Mouse (Mus musculus) CH12.LX (cell line): Measurements from ENCODE around the gene Mia2. TPM values are rescaled to one million over a fixed set of nuclear protein-coding genes. Genes with fewer than 3 reads are reported as not detected.
"Not testable (repeated sequence)": the region's sequence is repeated elsewhere in the genome, so short reads cannot be mapped to it uniquely, and the experiment has no call there.

ENCODE experiments used
- DNase-seq: peaks from one replicate; pipeline ENCODE4 v3.0.0-alpha.2; 2013; ENCODE audit errors: extremely low read depth
- H3K27ac ChIP-seq: 2 replicates; pipeline ENCODE4 v1.5.1; 2012; ENCODE audit warnings: low read depth, mild to moderate bottlenecking, control low read depth, moderate library complexity; ENCODE audit not compliant: insufficient read depth
- H3K27me3 ChIP-seq: replicated peaks from 2 replicates; pipeline ENCODE3; 2012; ENCODE audit warnings: inconsistent platforms
- H3K36me3 ChIP-seq, 2 experiments: replicated peaks in 1 of 2; 2 replicates each; pipeline versions ENCODE3 to v1.6.1; 2012; ENCODE audit warnings: inconsistent platforms in 1 of 2, low read length in 1 of 2, mild to moderate bottlenecking in 1 of 2, mixed read lengths in 1 of 2, moderate library complexity in 1 of 2; ENCODE audit not compliant: control insufficient read depth in 1 of 2, insufficient read depth in 1 of 2
- H3K4me1 ChIP-seq, 2 experiments: 2 replicates each; pipeline ENCODE4 v1.6.1; 2012; ENCODE audit warnings: inconsistent platforms in 1 of 2, moderate library complexity in 1 of 2; ENCODE audit not compliant: insufficient read depth in 2 of 2, control insufficient read depth in 1 of 2
- H3K4me2 ChIP-seq: 2 replicates; pipeline ENCODE4 v1.6.1; 2012; ENCODE audit warnings: low read depth, mild to moderate bottlenecking, control low read depth; ENCODE audit not compliant: poor library complexity, insufficient read depth, severe bottlenecking
- H3K4me3 ChIP-seq, 3 experiments: fragments of 150-350 bp in 1 of 3; sonication (generic) in 1 of 3; replicated peaks in 1 of 3; 2 replicates each; pipeline versions ENCODE3 to v1.5.1; 2011 to 2012; ENCODE audit warnings: low read depth in 2 of 3, low read length in 2 of 3, mild to moderate bottlenecking in 2 of 3, moderate library complexity in 2 of 3, control low read depth in 1 of 3, improper control_type of control experiment in 1 of 3, inconsistent platforms in 1 of 3, mixed read lengths in 1 of 3; ENCODE audit not compliant: poor library complexity in 1 of 3
- H3K79me2 ChIP-seq: replicated peaks from 2 replicates; pipeline ENCODE4 v1.6.1; 2012; ENCODE audit warnings: mild to moderate bottlenecking, moderate library complexity; ENCODE audit not compliant: control insufficient read depth, poor library complexity, insufficient read depth, severe bottlenecking; ENCODE audit errors: extremely low read depth
- H3K9ac ChIP-seq: 2 replicates; pipeline ENCODE4 v1.6.1; 2012; ENCODE audit warnings: low read depth, mild to moderate bottlenecking, control low read depth, moderate library complexity; ENCODE audit not compliant: insufficient read depth
- H3K9me3 ChIP-seq: replicated peaks from 2 replicates; pipeline ENCODE3; 2012; ENCODE audit warnings: low read length, inconsistent platforms, mixed read lengths
- BHLHE40 ChIP-seq: IDR thresholded peaks from 2 replicates; pipeline ENCODE4 v1.6.1; 2011; ENCODE audit warnings: mild to moderate bottlenecking, low read depth, low read length, improper control_type of control experiment
- CHD1 ChIP-seq: IDR thresholded peaks from 2 replicates; pipeline ENCODE4 v1.6.1; 2012; ENCODE audit warnings: low read depth, low read length, improper control_type of control experiment, inconsistent platforms
- CHD2 ChIP-seq: IDR thresholded peaks from 2 replicates; pipeline ENCODE4 v1.6.1; 2011; ENCODE audit warnings: low read length, improper control_type of control experiment
- CTCF ChIP-seq, 2 experiments: IDR thresholded peaks in 1 of 2; conservative IDR thresholded peaks in 1 of 2; 2 replicates each; pipeline ENCODE4 v1.5.1; 2011 to 2012; ENCODE audit warnings: low read depth in 2 of 2, low read length in 2 of 2, improper control_type of control experiment in 1 of 2, inconsistent platforms in 1 of 2, mild to moderate bottlenecking in 1 of 2, moderate library complexity in 1 of 2
- ELF1 ChIP-seq: IDR thresholded peaks from 2 replicates; pipeline ENCODE4 v1.6.1; 2014; ENCODE audit warnings: low read depth, mild to moderate bottlenecking, inconsistent platforms, low read length, improper control_type of control experiment
- EP300 ChIP-seq: IDR thresholded peaks from 2 replicates; pipeline ENCODE4 v1.6.1; 2011; ENCODE audit warnings: low read length, improper control_type of control experiment
- HCFC1 ChIP-seq: IDR thresholded peaks from 2 replicates; pipeline ENCODE4 v1.6.1; 2012; ENCODE audit warnings: low read depth, mild to moderate bottlenecking, inconsistent platforms, low read length, improper control_type of control experiment
- IRF4 ChIP-seq: IDR thresholded peaks from 2 replicates; pipeline ENCODE4 v1.6.1; 2014; ENCODE audit warnings: low read depth, mild to moderate bottlenecking, inconsistent platforms, low read length, improper control_type of control experiment
- JUN ChIP-seq: IDR thresholded peaks from 2 replicates; pipeline ENCODE4 v1.6.1; 2011; ENCODE audit warnings: low read depth, mild to moderate bottlenecking, low read length, improper control_type of control experiment, moderate library complexity; ENCODE audit not compliant: insufficient read depth
- MEF2A ChIP-seq: IDR thresholded peaks from 2 replicates; pipeline ENCODE4 v1.6.1; 2014; ENCODE audit warnings: low read depth, mild to moderate bottlenecking, inconsistent platforms, low read length, improper control_type of control experiment, borderline replicate concordance
- MXI1 ChIP-seq: IDR thresholded peaks from 2 replicates; pipeline ENCODE4 v1.6.1; 2011; ENCODE audit warnings: mild to moderate bottlenecking, low read depth, low read length, improper control_type of control experiment
- MYC ChIP-seq: IDR thresholded peaks from 2 replicates; pipeline ENCODE4 v1.6.1; 2011; ENCODE audit warnings: low read depth, mild to moderate bottlenecking, improper control_type of control experiment, low read length
- NELFE ChIP-seq: IDR thresholded peaks from 2 replicates; pipeline ENCODE4 v1.6.1; 2011; ENCODE audit warnings: low read depth, low read length, improper control_type of control experiment
- NRF1 ChIP-seq: IDR thresholded peaks from 2 replicates; pipeline ENCODE4 v1.6.1; 2014; ENCODE audit warnings: low read depth, mild to moderate bottlenecking, inconsistent platforms, low read length, improper control_type of control experiment, moderate library complexity
- PAX5 ChIP-seq: IDR thresholded peaks from 2 replicates; pipeline ENCODE4 v1.6.1; 2012; ENCODE audit warnings: low read length, inconsistent platforms, mixed read lengths
- POLR2AphosphoS2 ChIP-seq: IDR thresholded peaks from 2 replicates; pipeline ENCODE4 v1.6.1; 2011; ENCODE audit warnings: low read depth, low read length, improper control_type of control experiment
- SMC3 ChIP-seq: IDR thresholded peaks from 2 replicates; pipeline ENCODE4 v1.6.1; 2011; ENCODE audit warnings: low read depth, low read length, improper control_type of control experiment
- TBP ChIP-seq: conservative IDR thresholded peaks from 2 replicates; pipeline ENCODE4 v1.6.1; 2011; ENCODE audit warnings: low read depth, low read length, improper control_type of control experiment
- TCF12 ChIP-seq: IDR thresholded peaks from 2 replicates; pipeline ENCODE4 v1.6.1; 2014; ENCODE audit warnings: low read depth, mild to moderate bottlenecking, inconsistent platforms, low read length, improper control_type of control experiment
- UBTF ChIP-seq: IDR thresholded peaks from 2 replicates; pipeline ENCODE4 v1.6.1; 2012; ENCODE audit warnings: low read depth, mild to moderate bottlenecking, inconsistent platforms, low read length, improper control_type of control experiment, moderate library complexity
- ZC3H11A ChIP-seq: IDR thresholded peaks from 2 replicates; pipeline ENCODE4 v1.6.1; 2012; ENCODE audit warnings: low read depth, mild to moderate bottlenecking, inconsistent platforms, low read length, improper control_type of control experiment
- ZKSCAN1 ChIP-seq: IDR thresholded peaks from 2 replicates; pipeline ENCODE4 v1.6.1; 2012; ENCODE audit warnings: low read depth, inconsistent platforms, low read length, improper control_type of control experiment, borderline replicate concordance
- ZMIZ1 ChIP-seq: IDR thresholded peaks from 2 replicates; pipeline ENCODE4 v1.6.1; 2012; ENCODE audit warnings: low read depth, mild to moderate bottlenecking, inconsistent platforms, low read length, improper control_type of control experiment
- dilution Hi-C: fragments of 300-500 bp; cut with MboI; formaldehyde crosslinking; loops from 2 replicates; pipeline ENCODE4 v1.14.3; 2020; ENCODE audit warnings: low sequenced_read_pairs; ENCODE audit not compliant: extremely low pct_unique_long_range_greater_than_20kb, extremely low pct_ligation_motif_present
- in situ Hi-C: fragments of 300-500 bp; cut with MboI; formaldehyde crosslinking; loops from 3 replicates; pipeline ENCODE4 v1.14.3; 2019; ENCODE audit warnings: low sequenced_read_pairs, low pct_ligation_motif_present, low pct_unique_long_range_greater_than_20kb, mixed read lengths
- polyA plus RNA-seq: library from polyadenylated mRNA; unstranded; fragments of >175 nt; gene quantifications from 2 replicates; pipeline ENCODE4 v1.2.1, GENCODE M21; 2012; ENCODE audit warnings: low read depth; ENCODE audit not compliant: insufficient read length
- total RNA-seq, 2 experiments: library from RNA; depleted of rRNA; stranded (reverse); fragments of 300-350 nt in 1 of 2; fragments of >200 nt in 1 of 2; gene quantifications; 2 replicates each; pipeline ENCODE4 v1.2.3; 2012 to 2014

The Mia2 gene
- total and polyA plus RNA-seq, 3 experiments = 68.1 to 162 (median 99.2) TPM

GRCm38 (mm10) chr12:59058242-59058641 lies 37.4 kb upstream of the Mia2 start:
- H3K4me3 ChIP-seq, H3K9ac ChIP-seq, H3K27me3 ChIP-seq, H3K4me2 ChIP-seq, dilution Hi-C loops, H3K9me3 ChIP-seq, H3K27ac ChIP-seq: not testable (repeated sequence)
- Histone ChIP-seq H3K36me3 (peaks cover 15 to 46% of the 10 kb centered on the region in 2 experiments), H3K4me1 (peaks cover 12 to 61% of the 10 kb centered on the region in 2 experiments), H3K79me2 (peaks cover 66% of the 10 kb centered on the region)
- DNase-seq = peak; percentile 48
- in situ Hi-C loops = loop anchor here (25.0 kb wide), 1 partner anchor 154 kb away; the partner anchor contains the start of gene Fbxo33
- TF ChIP-seq IRF4 (peak; percentile 50; the same call in 1 of the 2 replicates), EP300 (peak; percentile 12; the same call in 1 of the 2 replicates), TBP (peak; percentile 66; the same call in 1 of the 2 replicates)

- H3K79me2 ChIP-seq = peaks cover 57% of the 10 kb centered on the region
- peak overlapping the region; percentile 76 to 88 (median 77) for H3K4me3 ChIP-seq
- dilution Hi-C loops (no loop called here), in situ Hi-C loops (loop anchor here (25.0 kb wide), 1 partner anchor 152 kb away; the partner anchor contains the start of gene Fbxo33)
- peaks cover 8 to 29% of the 10 kb centered on the region in 2 experiments for H3K36me3 ChIP-seq
- TF ChIP-seq CHD2 (0 out of 2 replicates have a peak, but pooled peaks have one; percentile 31), MYC (0 out of 2 replicates have a peak, but pooled peaks have one; percentile 13), CTCF (conservative IDR thresholded peaks at IDR 0.05 in 1 of 2, IDR thresholded peaks at IDR 0.05 in 1 of 2; ENCODE audit: low read depth in 2 of 2, low read length in 2 of 2) (no peak)
- no peak for DNase-seq
- peak overlapping the region; percentile 100 for H3K4me2 ChIP-seq
- H3K9ac ChIP-seq = peak overlapping the region; percentile 92
- H3K27ac ChIP-seq = no peak overlapping the region
- H3K27me3 ChIP-seq = no peaks in the 10 kb centered on the region
- H3K4me1 ChIP-seq = peaks cover 8 to 45% of the 10 kb centered on the region in 2 experiments
- no peaks in the 10 kb centered on the region for H3K9me3 ChIP-seq
These were observed 35.3 kb upstream of the Mia2 start for GRCm38 (mm10) chr12:59060322-59060721.

GRCm38 (mm10) chr12:59060993-59061595 lies 34.5 kb upstream of the Mia2 start, which contains the start of gene Trappc6b:
Gene Trappc6b, minus strand, starts transcription at chr12:59061472.
- in situ Hi-C loops (loop anchor here (25.0 kb wide), 1 partner anchor 151 kb away; the partner anchor contains the start of gene Fbxo33), dilution Hi-C loops (no loop called here)
- Histone ChIP-seq H3K79me2 (peaks cover 50% of the 10 kb centered on the region), H3K9ac (peak within 1 kb of the TSS; percentile 92), H3K36me3 (peaks cover 5 to 25% of the 10 kb centered on the region in 2 experiments), H3K27me3 (no peaks in the 10 kb centered on the region), H3K27ac (peak within 1 kb of the TSS; percentile 77), H3K4me1 (peaks cover 7 to 42% of the 10 kb centered on the region in 2 experiments), H3K4me2 (peak within 1 kb of the TSS; percentile 100), H3K9me3 (no peaks in the 10 kb centered on the region), H3K4me3 (peak within 1 kb of the TSS; percentile 76 to 88 (median 77))
- DNase-seq = peak; percentile 77
- TF ChIP-seq SMC3 = no peak
- no peak for TF ChIP-seq IRF4
- peak; percentile 85 for TF ChIP-seq TCF12
- no peak for TF ChIP-seq ZC3H11A
- TF ChIP-seq CHD1 = no peak
- no peak for TF ChIP-seq TBP
- TF ChIP-seq JUN = no peak
- TF ChIP-seq ZKSCAN1 = no peak
- TF ChIP-seq UBTF = no peak; the same call in 1 of the 2 replicates
- TF ChIP-seq BHLHE40 = no peak
- TF ChIP-seq POLR2AphosphoS2 = peak; percentile 80; the same call in 1 of the 2 replicates
- TF ChIP-seq PAX5 = no peak
- peak; percentile 94 for TF ChIP-seq NELFE
- peak; percentile 83; the same call in 1 of the 2 replicates for TF ChIP-seq MXI1
- 0 out of 2 replicates have a peak, but pooled peaks have one; percentile 4 for TF ChIP-seq NRF1
- TF ChIP-seq CHD2 = no peak
- peak; percentile 77 for TF ChIP-seq HCFC1
- peak in 1 of 2 experiments; percentile 19; a peak in 1 of 4 replicates for TF ChIP-seq CTCF (conservative IDR thresholded peaks at IDR 0.05 in 1 of 2, IDR thresholded peaks at IDR 0.05 in 1 of 2; ENCODE audit: low read depth in 2 of 2, low read length in 2 of 2)
- TF ChIP-seq ZMIZ1 = peak; percentile 95
- peak; percentile 90 for TF ChIP-seq ELF1
- TF ChIP-seq MEF2A = 0 out of 2 replicates have a peak, but pooled peaks have one; percentile 57
